Mouse (Mus musculus) limb, embryonic 11.5 days (tissue): ENCODE measurements at regions not wholly inside any gene's neighbourhood (a gene's known extent, or its start where the extent isn't known, plus 50 kb on each side); places are given as distances from the start of the nearest gene placed in this dataset.

Experiments
- ATAC-seq: fragments of 200-750 bp; cut with Nextera tagmentation; 2 replicates; pipeline ENCODE4 v1.8.0; 2017; ENCODE audit warnings: low read depth; ENCODE audit not compliant: insufficient number of reproducible peaks, low FRiP score, low TSS enrichment
- DNase-seq: peaks from one replicate; pipeline ENCODE4 v3.0.0-alpha.2; 2015; ENCODE audit warnings: low spot score
- H3K27ac ChIP-seq: fragments of 300-500 bp; sonication (generic); replicated peaks from 2 replicates; pipeline ENCODE4 v1.5.1; 2014; ENCODE audit warnings: low read depth, mild to moderate bottlenecking, low read length
- H3K27me3 ChIP-seq: fragments of 300-500 bp; sonication (generic); 2 replicates; pipeline ENCODE4 v1.6.1; 2014; ENCODE audit warnings: mild to moderate bottlenecking, low read length, mixed read lengths; ENCODE audit not compliant: control insufficient read depth, insufficient read depth
- H3K36me3 ChIP-seq: fragments of 300-500 bp; sonication (generic); 2 replicates; pipeline ENCODE4 v1.6.1; 2014; ENCODE audit warnings: mild to moderate bottlenecking, low read length, moderate library complexity, mixed read lengths; ENCODE audit not compliant: control insufficient read depth, insufficient read depth
- H3K4me1 ChIP-seq: fragments of 300-500 bp; sonication (generic); 2 replicates; pipeline ENCODE4 v1.6.1; 2014; ENCODE audit warnings: low read length, mixed read lengths; ENCODE audit not compliant: control insufficient read depth, insufficient read depth
- H3K4me2 ChIP-seq: fragments of 300-500 bp; sonication (generic); 2 replicates; pipeline ENCODE4 v1.6.1; 2014; ENCODE audit warnings: low read depth, mild to moderate bottlenecking, moderate library complexity; ENCODE audit not compliant: severe bottlenecking
- H3K4me3 ChIP-seq: fragments of 300-500 bp; sonication (generic); 2 replicates; pipeline ENCODE4 v1.5.1; 2014; ENCODE audit warnings: low read depth, low read length
- H3K9ac ChIP-seq: fragments of 300-500 bp; sonication (generic); 2 replicates; pipeline ENCODE4 v1.6.1; 2014; ENCODE audit warnings: mild to moderate bottlenecking, low read length
- H3K9me3 ChIP-seq: fragments of 300-500 bp; sonication (generic); 2 replicates; pipeline ENCODE4 v1.6.1; 2016; ENCODE audit warnings: low read length; ENCODE audit not compliant: control insufficient read depth
- WGBS: fragments of 180-500 bp; shearing (Covaris S2); extraction: QIAGEN DNeasy Blood & Tissue Kit; methylation state at CpG from one replicate; pipeline ENCODE4 v1.1.7; 2014; 5-methylcytosine and 5-hydroxymethylcytosine counted together

- DNase-seq (no peak), ATAC-seq (no peak)
- no peaks in the 10 kb centered on the region for H3K27me3 ChIP-seq
- no peak overlapping the region for H3K4me2 ChIP-seq
- 82% methylated on average over 5 of the region's 5 CpGs for WGBS
- peaks cover 6% of the 10 kb centered on the region for H3K4me1 ChIP-seq
- H3K36me3 ChIP-seq: no peaks in the 10 kb centered on the region
- H3K9me3 ChIP-seq: no peaks in the 10 kb centered on the region
- no peak overlapping the region for H3K9ac ChIP-seq
- no peak overlapping the region for H3K27ac ChIP-seq
- H3K4me3 ChIP-seq: no peak overlapping the region
Observed at GRCm38 (mm10) chr6:100966481-100966880, 133.1 kb downstream of the Ppp4r2 start.

DNA sequence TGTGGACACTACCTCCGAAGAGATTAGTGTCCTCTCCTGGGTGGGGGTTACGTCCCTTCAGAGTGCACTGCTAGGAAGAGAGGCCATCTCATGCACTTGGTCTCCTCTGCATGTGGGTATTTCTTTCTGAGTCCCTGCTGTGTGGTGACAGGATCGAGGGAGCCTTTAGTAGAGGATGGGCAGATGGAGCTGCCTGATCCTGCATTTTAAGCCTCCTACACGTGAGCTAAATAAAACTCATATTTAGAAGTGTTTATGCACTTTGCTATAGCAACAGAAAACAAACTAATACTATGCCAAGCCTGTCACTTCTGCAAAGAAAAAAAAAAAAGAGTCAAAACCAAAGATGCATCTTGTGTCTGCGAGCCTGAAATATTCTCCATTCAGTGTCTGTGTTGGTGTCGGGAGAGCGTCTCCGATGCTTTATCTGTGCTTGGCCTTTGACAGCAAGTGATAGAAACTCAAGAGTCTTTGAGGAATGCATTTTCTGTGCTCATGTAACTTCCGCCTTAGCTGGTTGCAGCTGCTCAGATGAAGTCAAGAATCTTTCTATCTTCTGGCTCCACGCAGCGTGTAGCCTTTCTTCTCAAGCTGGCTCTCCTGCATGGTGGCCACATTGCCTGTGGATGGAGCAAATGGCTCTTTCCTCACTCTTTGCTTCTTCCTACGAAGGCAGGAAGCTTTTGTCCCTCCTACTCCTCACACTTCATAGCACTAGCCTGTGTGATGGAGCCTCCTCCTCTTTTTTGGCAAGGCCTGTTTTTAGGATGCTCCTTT lies 134.8 kb downstream of the Ppp4r2 start:
- ATAC-seq: no peak
- no peak overlapping the region for H3K9ac ChIP-seq
- no peak overlapping the region for H3K4me3 ChIP-seq
- H3K9me3 ChIP-seq: no peaks in the 10 kb centered on the region
- no peaks in the 10 kb centered on the region for H3K27me3 ChIP-seq
- H3K4me1 ChIP-seq: peaks cover 12% of the 10 kb centered on the region
- H3K36me3 ChIP-seq: no peaks in the 10 kb centered on the region
- no peak overlapping the region for H3K4me2 ChIP-seq
- H3K27ac ChIP-seq: no peak overlapping the region
- 88% methylated on average over 12 of the region's 12 CpGs for WGBS
- DNase-seq: no peak

- WGBS: 79% methylated on average over 1 of the region's 1 CpGs
Observed at GRCm38 (mm10) chr6:100968960-100969359, 135.5 kb downstream of the Ppp4r2 start.

GRCm38 (mm10) chr6:100970810-100971447 lies 137.5 kb downstream of the Ppp4r2 start:
- no peak for ATAC-seq
- no peak overlapping the region for H3K27ac ChIP-seq
- peaks cover 19% of the 10 kb centered on the region for H3K4me1 ChIP-seq
- H3K36me3 ChIP-seq: no peaks in the 10 kb centered on the region
- 45% methylated on average over 8 of the region's 8 CpGs for WGBS
- no peaks in the 10 kb centered on the region for H3K9me3 ChIP-seq
- H3K9ac ChIP-seq: no peak overlapping the region
- DNase-seq: no peak
- H3K4me2 ChIP-seq: no peak overlapping the region
- H3K4me3 ChIP-seq: no peak overlapping the region
- no peaks in the 10 kb centered on the region for H3K27me3 ChIP-seq

More at GRCm38 (mm10) chr6:100968960-100969359, 135.5 kb downstream of the Ppp4r2 start:
- H3K4me3 ChIP-seq: no peak overlapping the region
- no peaks in the 10 kb centered on the region for H3K9me3 ChIP-seq
- no peak overlapping the region for H3K4me2 ChIP-seq
- H3K27ac ChIP-seq: no peak overlapping the region
- DNase-seq: no peak
- H3K27me3 ChIP-seq: no peaks in the 10 kb centered on the region
- peaks cover 12% of the 10 kb centered on the region for H3K4me1 ChIP-seq
- H3K36me3 ChIP-seq: no peaks in the 10 kb centered on the region
- ATAC-seq: no peak
- H3K9ac ChIP-seq: no peak overlapping the region

DNA sequence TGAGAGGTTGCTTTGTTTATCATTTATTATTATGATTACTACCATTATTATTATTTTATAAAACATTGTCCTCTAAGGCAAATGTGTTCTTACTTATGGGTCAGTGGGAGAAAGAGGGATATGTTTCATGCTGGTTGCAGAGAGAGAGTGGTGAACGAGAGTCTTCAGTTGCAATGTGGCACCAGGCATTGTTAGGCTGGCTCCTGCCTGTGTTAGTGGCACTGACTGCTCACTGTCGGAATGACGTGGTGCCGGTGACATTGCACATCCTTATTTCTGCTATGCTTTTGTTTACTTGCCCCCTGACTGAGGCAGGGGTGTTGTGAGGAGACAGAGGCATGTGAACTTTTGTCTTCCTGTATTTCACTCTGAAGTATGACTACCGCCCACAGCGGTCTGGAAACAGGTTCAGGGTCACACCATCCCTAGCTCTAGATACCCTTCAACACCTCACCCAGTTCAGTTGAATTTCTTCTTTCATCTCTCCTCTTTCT lies 138.1 kb downstream of the Ppp4r2 start:
- Histone ChIP-seq H3K36me3 (no peaks in the 10 kb centered on the region), H3K4me1 (peaks cover 25% of the 10 kb centered on the region), H3K9me3 (no peaks in the 10 kb centered on the region), H3K27ac (no peak overlapping the region), H3K4me2 (no peak overlapping the region), H3K4me3 (no peak overlapping the region), H3K27me3 (no peaks in the 10 kb centered on the region), H3K9ac (no peak overlapping the region)
- WGBS: 68% methylated on average over 6 of the region's 6 CpGs
- DNase-seq (no peak), ATAC-seq (no peak)

DNA sequence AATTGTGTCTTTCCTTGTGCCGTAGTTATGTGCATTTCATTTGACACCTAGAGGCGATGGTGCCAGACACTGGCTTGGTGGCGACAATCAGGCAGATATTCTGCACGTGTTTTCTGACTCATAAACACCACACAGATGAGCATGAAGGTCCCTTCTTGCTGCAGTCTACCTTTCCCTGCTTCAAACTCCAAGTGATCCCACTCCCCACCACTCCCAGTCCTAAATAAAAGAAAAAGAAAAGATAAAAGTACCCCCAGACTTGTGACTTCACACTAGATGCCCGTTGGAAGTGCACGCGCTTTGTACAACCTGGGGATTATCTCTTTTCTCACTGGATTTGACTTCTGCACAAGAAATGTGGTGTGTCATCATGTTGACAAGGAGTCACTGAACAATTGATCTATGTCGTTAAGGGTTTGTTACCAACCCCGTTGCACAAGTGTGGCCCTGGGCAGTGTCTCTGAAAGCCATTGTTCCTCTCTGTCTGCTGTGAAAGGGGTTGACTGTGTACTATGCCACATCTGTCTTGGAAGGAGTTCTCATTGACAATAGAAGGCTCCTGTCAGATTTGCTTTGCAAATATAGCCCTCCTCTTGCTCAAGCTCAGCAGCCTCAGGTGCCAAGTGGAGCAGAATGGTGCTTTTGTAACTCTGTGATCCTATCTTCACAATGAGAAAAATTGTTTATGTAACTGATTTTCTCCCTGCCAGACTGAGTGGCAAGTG lies 140.1 kb downstream of the Ppp4r2 start:
- no peak overlapping the region for H3K9ac ChIP-seq
- peaks cover 38% of the 10 kb centered on the region for H3K4me1 ChIP-seq
- DNase-seq: no peak
- H3K9me3 ChIP-seq: no peaks in the 10 kb centered on the region
- no peak for ATAC-seq
- no peak overlapping the region for H3K27ac ChIP-seq
- H3K4me2 ChIP-seq: no peak overlapping the region
- no peaks in the 10 kb centered on the region for H3K36me3 ChIP-seq
- H3K27me3 ChIP-seq: no peaks in the 10 kb centered on the region
- 84% methylated on average over 9 of the region's 9 CpGs for WGBS
- no peak overlapping the region for H3K4me3 ChIP-seq

- DNase-seq: no peak
- Histone ChIP-seq H3K4me2 (no peak overlapping the region), H3K4me3 (no peak overlapping the region), H3K27me3 (no peaks in the 10 kb centered on the region), H3K36me3 (no peaks in the 10 kb centered on the region), H3K9ac (no peak overlapping the region), H3K27ac (no peak overlapping the region), H3K9me3 (no peaks in the 10 kb centered on the region), H3K4me1 (peaks cover 40% of the 10 kb centered on the region)
- 92% methylated on average over 5 of the region's 5 CpGs for WGBS
- ATAC-seq: no peak
Observed at GRCm38 (mm10) chr6:100974716-100975115, 141.3 kb downstream of the Ppp4r2 start.

- Histone ChIP-seq H3K27ac (no peak overlapping the region; the same call in 1 of the 2 replicates), H3K36me3 (no peaks in the 10 kb centered on the region), H3K4me1 (peaks cover 38% of the 10 kb centered on the region), H3K27me3 (no peaks in the 10 kb centered on the region), H3K4me3 (no peak overlapping the region), H3K9me3 (no peaks in the 10 kb centered on the region), H3K9ac (no peak overlapping the region), H3K4me2 (no peak overlapping the region)
- DNase-seq (peak; percentile 84), ATAC-seq (peak; percentile 83)
- WGBS: 35% methylated on average over 6 of the region's 6 CpGs
Observed at GRCm38 (mm10) chr6:100975835-100976234, 142.4 kb downstream of the Ppp4r2 start.
